Mouse (Mus musculus) cerebellum, adult 18-20 months (tissue): Measurements from ENCODE around the gene Unc5b.

ENCODE experiments used
- DNase-seq, 2 experiments: peaks; one replicate each; pipeline ENCODE4 v3.0.0; 2021

The Unc5b gene

GRCm38 (mm10) chr10:60797682-60798422 lies 33.5 kb downstream of the Unc5b start:
- peak; percentile 42 to 56 for DNase-seq

GRCm38 (mm10) chr10:60796474-60796873 lies 34.9 kb downstream of the Unc5b start:
- no peak for DNase-seq

- no peak for DNase-seq
Observed at GRCm38 (mm10) chr10:60796028-60796427, 35.4 kb downstream of the Unc5b start.

- DNase-seq, result no peak
Observed at GRCm38 (mm10) chr10:60794792-60795191, 36.6 kb downstream of the Unc5b start.

GRCm38 (mm10) chr10:60794374-60794773 lies 37.0 kb downstream of the Unc5b start:
- no peak for DNase-seq

- no peak for DNase-seq
Observed at GRCm38 (mm10) chr10:60792841-60793240, 38.5 kb downstream of the Unc5b start.

GRCm38 (mm10) chr10:60792365-60792764 lies 39.0 kb downstream of the Unc5b start:
- no peak for DNase-seq

- DNase-seq, result peak in 1 of 2 experiments; percentile 33
Observed at GRCm38 (mm10) chr10:60790912-60791311, 40.5 kb downstream of the Unc5b start.

GRCm38 (mm10) chr10:60787303-60788074 lies 43.9 kb downstream of the Unc5b start:
- peak; percentile 39 to 56 for DNase-seq

GRCm38 (mm10) chr10:60783608-60784007 lies 47.8 kb downstream of the Unc5b start:
- peak; percentile 61 to 65 for DNase-seq

GRCm38 (mm10) chr10:60779628-60780027 lies 51.8 kb downstream of the Unc5b start:
- DNase-seq, result peak; percentile 83 to 88

- DNase-seq, result peak; percentile 33 to 56
Observed at GRCm38 (mm10) chr10:60778542-60778941, 52.8 kb downstream of the Unc5b start.

GRCm38 (mm10) chr10:60775473-60775872 lies 55.9 kb downstream of the Unc5b start:
- DNase-seq, result peak in 1 of 2 experiments; percentile 26

- DNase-seq, result peak in 1 of 2 experiments; percentile 6
Observed at GRCm38 (mm10) chr10:60774616-60775015, 56.8 kb downstream of the Unc5b start.

GRCm38 (mm10) chr10:60770855-60771254 lies 60.5 kb downstream of the Unc5b start:
- no peak for DNase-seq

- no peak for DNase-seq
Observed at GRCm38 (mm10) chr10:60768614-60769013, 62.8 kb downstream of the Unc5b start.

- no peak for DNase-seq
Observed at GRCm38 (mm10) chr10:60767400-60767799, 64.0 kb downstream of the Unc5b start.

- no peak for DNase-seq
Observed at GRCm38 (mm10) chr10:60762126-60762525, 69.3 kb downstream of the Unc5b start.

- DNase-seq, result peak; percentile 95 to 96
Observed at GRCm38 (mm10) chr10:60760377-60760776, 71.0 kb downstream of the Unc5b start.

- DNase-seq, result peak; percentile 73 to 75
Observed at GRCm38 (mm10) chr10:60756992-60757391, 74.4 kb downstream of the Unc5b start.

GRCm38 (mm10) chr10:60756146-60756545 lies 75.2 kb downstream of the Unc5b start:
- no peak for DNase-seq

GRCm38 (mm10) chr10:60753941-60754340 lies 77.4 kb downstream of the Unc5b start:
- no peak for DNase-seq

- DNase-seq, result no peak
Observed at GRCm38 (mm10) chr10:60753261-60753660, 78.1 kb downstream of the Unc5b start.
